Mouse (Mus musculus) CD4-positive, CD25-positive, alpha-beta regulatory T cell (primary cell): ENCODE results near the gene Wdr64. TPM values are rescaled to one million over a fixed set of nuclear protein-coding genes. Genes with fewer than 3 reads are reported as not detected.

Experiments used
- polyA plus RNA-seq: library from polyadenylated mRNA; unstranded; fragments of 100-300 nt; shearing (Covaris generic); gene quantifications from one replicate; pipeline ENCODE4 v1.2.1, GENCODE M21; 2017

Gene Wdr64
- not detected for polyA plus RNA-seq

DNA sequence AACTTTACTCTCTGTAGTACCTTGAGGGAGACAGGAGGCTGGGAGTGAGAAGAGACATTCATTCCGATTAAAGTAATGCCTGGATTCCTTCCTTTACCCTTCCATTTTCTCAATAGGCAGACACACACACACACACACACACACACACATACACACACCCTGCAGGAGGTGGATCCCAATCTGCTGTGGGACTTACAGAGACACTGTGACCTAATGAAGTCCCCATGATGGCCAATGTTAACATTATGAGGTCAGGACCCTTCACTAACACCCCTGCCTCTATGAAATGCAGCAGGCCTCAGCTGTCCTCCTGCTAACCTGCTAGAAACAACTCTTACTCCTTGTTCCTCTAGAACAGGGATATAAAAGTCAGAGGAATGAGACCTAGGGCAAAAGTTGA is at the start of gene Wdr64:
Gene Wdr64, plus strand, starts transcription at position 301 of the 400 bp plus-strand sequence.

DNA sequence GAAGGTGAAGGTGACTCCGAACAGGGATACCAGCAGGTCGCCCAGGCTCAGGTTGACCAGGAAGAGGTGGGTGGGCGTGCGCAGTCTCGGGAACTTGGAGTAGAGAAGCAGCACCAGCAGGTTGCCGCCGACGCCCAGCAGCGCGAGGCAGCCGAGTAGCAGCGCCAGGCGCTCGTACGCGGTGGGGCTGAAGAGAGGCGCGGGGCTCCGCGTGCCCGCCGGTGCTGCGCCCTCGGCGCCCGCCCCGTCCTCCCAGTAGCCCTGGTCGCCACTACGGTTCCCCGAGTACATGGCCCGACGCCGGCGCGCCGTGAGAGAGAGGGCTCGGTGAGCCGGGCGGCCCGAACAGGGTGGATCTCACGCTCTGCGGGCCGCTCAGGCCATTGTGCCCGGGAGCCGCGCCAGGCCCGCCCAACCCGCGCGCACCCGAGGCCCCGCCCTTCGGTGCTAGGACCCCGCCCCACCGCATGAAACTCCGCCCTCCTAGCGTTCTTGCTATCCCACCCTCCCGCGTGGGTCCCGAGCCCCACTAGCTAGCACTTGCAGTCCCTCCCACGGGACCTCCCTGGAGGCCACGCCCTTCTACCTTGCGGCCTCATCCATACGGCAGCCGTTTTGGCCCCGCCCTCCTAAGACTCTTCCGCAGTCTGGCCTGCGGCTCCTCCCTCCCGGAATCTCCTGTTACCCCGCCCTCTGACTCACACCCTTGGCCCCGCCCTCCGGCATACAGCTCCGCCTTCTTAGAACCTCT is 6.0 kb upstream of the Wdr64 start, which contains the start of the genes Opn3 and Chml:
Gene Opn3, minus strand, starts transcription at position 531 of the 751 bp plus-strand sequence.
Gene Chml, minus strand, starts transcription at position 656 of the 751 bp plus-strand sequence.

Other genes with a start within 250 kb of the Wdr64 start
- gene Rgs7, start 206.1 kb upstream of the Wdr64 start, polyA plus RNA-seq: not detected
- 0.51 TPM for gene Kmo, start 78.2 kb upstream of the Wdr64 start, polyA plus RNA-seq
- 54.8 TPM for gene Fh1, start 73.0 kb upstream of the Wdr64 start, polyA plus RNA-seq
- 0.93 TPM for gene Opn3, start 5.8 kb upstream of the Wdr64 start, polyA plus RNA-seq
- 0.62 TPM for gene Chml, start 5.7 kb upstream of the Wdr64 start, polyA plus RNA-seq
- gene Exo1, start 182.0 kb downstream of the Wdr64 start, polyA plus RNA-seq: 3.5 TPM
- not detected for gene Gm38100, start 221.7 kb downstream of the Wdr64 start, polyA plus RNA-seq